Mouse (Mus musculus): ENCODE results near the gene Enoph1. TPM values are rescaled to one million over a fixed set of nuclear protein-coding genes. Genes with fewer than 3 reads are reported as not detected.

The Enoph1 gene
- polyA plus RNA-seq, 1 experiment: 8.2 TPM

GRCm38 (mm10) chr5:100109543-100110282 lies 69.9 kb downstream of the Enoph1 start:
- TF ChIP-seq CEBPB (IDR thresholded peaks at IDR 0.05; ENCODE audit: insufficient read depth, poor library complexity, severe bottlenecking): no peak
- no peak for TF ChIP-seq MAX (IDR thresholded peaks at IDR 0.05; ENCODE audit: low read depth)
- no peak for TF ChIP-seq USF1 (IDR thresholded peaks at IDR 0.05; ENCODE audit: low read depth)
- TF ChIP-seq MYOD1 (IDR thresholded peaks at IDR 0.05; ENCODE audit: control insufficient read depth in 1 of 3, insufficient read length in 2 of 3, low read depth in 2 of 3): no peak
- TF ChIP-seq POLR2AphosphoS2 (IDR thresholded peaks at IDR 0.05; ENCODE audit: insufficient read length, low read depth): no peak
- no peak for TF ChIP-seq TCF12 (IDR thresholded peaks at IDR 0.05; ENCODE audit: insufficient read depth, poor library complexity, severe bottlenecking)
- Histone ChIP-seq H3K4me2 (ENCODE audit: low read depth) (no peak overlapping the region), H3K27me3 (ENCODE audit: control insufficient read depth, insufficient read depth, insufficient read length) (peaks cover 9% of the 10 kb centered on the region), H3K4me3 (no peak overlapping the region), H3K79me2 (ENCODE audit: control insufficient read depth, insufficient read depth) (no peaks in the 10 kb centered on the region), H3ac (ENCODE audit: control insufficient read depth, insufficient read length) (no peak overlapping the region), H3K36me3 (ENCODE audit: control insufficient read depth, insufficient read depth) (no peaks in the 10 kb centered on the region)

DNA sequence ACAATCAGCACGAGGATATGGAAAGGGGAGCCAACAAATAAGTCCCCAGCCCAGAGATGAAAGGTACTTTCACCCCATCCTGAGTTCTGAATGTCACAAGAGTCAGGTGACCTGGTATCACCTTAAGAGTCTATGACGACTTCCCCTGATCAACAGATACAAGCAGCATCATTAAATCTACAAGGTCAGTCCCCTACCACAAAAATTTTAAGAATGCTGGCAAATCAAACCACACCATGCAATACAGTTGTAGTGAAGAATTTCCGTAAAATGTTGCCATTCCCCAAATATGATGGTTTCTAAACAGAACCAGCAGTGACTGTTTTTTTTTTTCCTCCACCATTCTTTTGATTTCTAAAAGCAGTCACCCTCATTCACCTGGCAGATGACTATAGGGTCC lies 70.8 kb downstream of the Enoph1 start:
- no peak overlapping the region for H3K4me2 ChIP-seq (ENCODE audit: low read depth)
- no peak overlapping the region for H3ac ChIP-seq (ENCODE audit: control insufficient read depth, insufficient read length)
- H3K79me2 ChIP-seq (ENCODE audit: control insufficient read depth, insufficient read depth): no peaks in the 10 kb centered on the region

DNA sequence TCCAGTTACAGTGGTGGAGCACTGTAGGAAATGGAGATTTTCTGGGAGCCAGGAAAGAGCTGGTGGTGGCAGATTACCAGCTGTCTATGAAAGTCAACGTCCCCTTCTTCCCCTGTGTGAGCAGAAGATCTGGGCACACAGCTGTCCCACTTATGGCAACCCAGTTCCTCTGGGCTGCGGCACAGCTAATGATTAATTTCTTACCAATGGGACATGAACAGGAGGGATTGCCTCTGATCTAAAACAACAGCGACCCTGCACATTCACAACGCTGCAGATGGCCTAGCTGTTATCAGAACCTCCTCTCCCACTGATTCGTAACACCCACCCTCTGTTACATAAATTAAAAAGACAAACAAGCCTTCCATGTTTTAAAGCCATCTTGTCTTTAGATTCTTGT lies 73.6 kb downstream of the Enoph1 start:
- no peak overlapping the region for H3ac ChIP-seq (ENCODE audit: control insufficient read depth, insufficient read length)
- no peak overlapping the region for H3K4me3 ChIP-seq
- H3K27me3 ChIP-seq (ENCODE audit: control insufficient read depth, insufficient read depth, insufficient read length): peaks cover 9% of the 10 kb centered on the region
- no peak for TF ChIP-seq TCF3 (IDR thresholded peaks at IDR 0.05; ENCODE audit: insufficient read length, low read depth)
- no peaks in the 10 kb centered on the region for H3K36me3 ChIP-seq (ENCODE audit: control insufficient read depth, insufficient read depth)
- no peaks in the 10 kb centered on the region for H3K79me2 ChIP-seq (ENCODE audit: control insufficient read depth, insufficient read depth)
- no peak overlapping the region for H3K4me2 ChIP-seq (ENCODE audit: low read depth)

More for the DNA sequence above, 70.8 kb downstream of the Enoph1 start:
- Histone ChIP-seq H3K36me3 (ENCODE audit: control insufficient read depth, insufficient read depth) (no peaks in the 10 kb centered on the region), H3K4me3 (no peak overlapping the region), H3K27me3 (ENCODE audit: control insufficient read depth, insufficient read depth, insufficient read length) (peaks cover 9% of the 10 kb centered on the region)
- TF ChIP-seq POLR2A (IDR thresholded peaks at IDR 0.05; ENCODE audit: insufficient read length, low read depth) (no peak), MYOD1 (IDR thresholded peaks at IDR 0.05; ENCODE audit: control insufficient read depth in 1 of 3, insufficient read length in 2 of 3, low read depth in 2 of 3) (no peak)

Other genes with a start within 250 kb of the Enoph1 start
- gene Vamp9, start 133.7 kb upstream of the Enoph1 start, polyA plus RNA-seq (2012; fragmentation: generic; extraction: Trizol): not detected
- gene Hnrnpd, start 61.0 kb upstream of the Enoph1 start, polyA plus RNA-seq (2012; fragmentation: generic; extraction: Trizol): 86.4 TPM
- 2.1 TPM for gene 4930524J08Rik, start 60.9 kb upstream of the Enoph1 start, polyA plus RNA-seq (2012; fragmentation: generic; extraction: Trizol)
- gene Hnrnpdl, start 321 bp upstream of the Enoph1 start, polyA plus RNA-seq (2012; fragmentation: generic; extraction: Trizol): 45.4 TPM
- not detected for gene Tmem150c, start 119.8 kb downstream of the Enoph1 start, polyA plus RNA-seq (2012; fragmentation: generic; extraction: Trizol)